Mouse (Mus musculus): Measurements from ENCODE around the gene Cdk2.

GRCm38 (mm10) chr10:128728059-128728458, 23.2 kb upstream of the Cdk2 start:
- TF ChIP-seq CTCF (IDR thresholded peaks at IDR 0.05) (no peak), POLR2A (IDR thresholded peaks at IDR 0.05; ENCODE audit: insufficient read depth, low read depth, low read length) (no peak), EP300 (IDR thresholded peaks at IDR 0.05; ENCODE audit: insufficient read depth, low read depth, low read length) (no peak)

Measured in heart, adult 2 months (tissue).